Mouse (Mus musculus) C2C12 (cell line): ENCODE data around the gene Tbc1d1. TPM values are rescaled to one million over a fixed set of nuclear protein-coding genes. Genes with fewer than 3 reads are reported as not detected.

Source experiments
- H3K27me3 ChIP-seq: one replicate; pipeline ENCODE4 v1.6.1; 2011; ENCODE audit not compliant: control insufficient read depth, insufficient read depth, insufficient read length
- H3K36me3 ChIP-seq: one replicate; pipeline ENCODE4 v1.6.1; 2011; ENCODE audit not compliant: control insufficient read depth, insufficient read depth
- H3K4me3 ChIP-seq: one replicate; pipeline ENCODE4 v1.5.1; 2011; ENCODE audit warnings: mild to moderate bottlenecking, control low read depth; ENCODE audit not compliant: poor library complexity, insufficient read depth, severe bottlenecking
- H3K79me2 ChIP-seq: one replicate; pipeline ENCODE4 v1.6.1; 2011; ENCODE audit not compliant: control insufficient read depth, insufficient read depth
- H3K79me3 ChIP-seq: one replicate; pipeline ENCODE4 v1.6.1; 2011; ENCODE audit warnings: low read depth, control low read depth
- H3ac ChIP-seq: one replicate; pipeline ENCODE3; 2011; ENCODE audit warnings: low read depth; ENCODE audit not compliant: control insufficient read depth, insufficient read length
- CEBPB ChIP-seq: IDR thresholded peaks from one replicate; pipeline ENCODE4 v1.6.1; 2011; ENCODE audit warnings: low read depth, mild to moderate bottlenecking, control low read depth, moderate library complexity
- CTCF ChIP-seq: IDR thresholded peaks from one replicate; pipeline ENCODE4 v1.5.1; 2011; ENCODE audit not compliant: control insufficient read depth, insufficient read depth, insufficient read length
- FOSL1 ChIP-seq: IDR thresholded peaks from one replicate; pipeline ENCODE4 v1.8.0; 2011; ENCODE audit warnings: mild to moderate bottlenecking, low read length; ENCODE audit not compliant: poor library complexity, insufficient read depth, severe bottlenecking
- MAX ChIP-seq: IDR thresholded peaks from one replicate; pipeline ENCODE4 v1.6.1; 2011; ENCODE audit warnings: mild to moderate bottlenecking, control low read depth
- MYOD1 ChIP-seq: IDR thresholded peaks from one replicate; pipeline ENCODE4 v1.6.1; 2011; ENCODE audit warnings: low read depth; ENCODE audit not compliant: control insufficient read depth, insufficient read length
- MYOG ChIP-seq: IDR thresholded peaks from one replicate; pipeline ENCODE4 v1.6.1; 2011; ENCODE audit not compliant: control insufficient read depth, insufficient read length; ENCODE audit errors: extremely low read depth
- USF1 ChIP-seq: IDR thresholded peaks from one replicate; pipeline ENCODE4 v1.6.1; 2011; ENCODE audit warnings: low read depth, mild to moderate bottlenecking, control low read depth, moderate library complexity
- polyA plus RNA-seq: library from polyadenylated mRNA; unstranded; fragments of >200 nt; fragmentation: generic; extraction: Trizol; gene quantifications from one replicate; pipeline ENCODE4 v1.2.1, GENCODE M21; 2012; ENCODE audit warnings: missing spikeins

Gene Tbc1d1
- polyA plus RNA-seq, 1 experiment: 25.0 TPM

GRCm38 (mm10) chr5:64254988-64255387 lies 98.9 kb downstream of the Tbc1d1 start:
- H3K27me3 ChIP-seq: no peaks in the 10 kb centered on the region
- peaks cover 5% of the 10 kb centered on the region for H3K79me3 ChIP-seq
- no peak overlapping the region for H3ac ChIP-seq
- H3K79me2 ChIP-seq: peaks cover 24% of the 10 kb centered on the region
- TF ChIP-seq FOSL1 (no peak), USF1 (no peak), MAX (no peak), CTCF (no peak), MYOG (no peak)
- no peaks in the 10 kb centered on the region for H3K36me3 ChIP-seq
- no peak overlapping the region for H3K4me3 ChIP-seq

GRCm38 (mm10) chr5:64263348-64263747 lies 107.2 kb downstream of the Tbc1d1 start:
- Histone ChIP-seq H3K79me3 (no peaks in the 10 kb centered on the region), H3K36me3 (peaks cover 6% of the 10 kb centered on the region), H3K4me3 (no peak overlapping the region), H3K79me2 (no peaks in the 10 kb centered on the region), H3ac (no peak overlapping the region), H3K27me3 (no peaks in the 10 kb centered on the region)
- TF ChIP-seq MAX: no peak
- no peak for TF ChIP-seq FOSL1
- TF ChIP-seq MYOG: no peak
- TF ChIP-seq USF1: no peak
- TF ChIP-seq CEBPB: no peak
- TF ChIP-seq MYOD1: no peak
- TF ChIP-seq CTCF: no peak

- no peak overlapping the region for H3K4me3 ChIP-seq
- TF ChIP-seq CEBPB: no peak
- TF ChIP-seq MYOD1: no peak
- no peak for TF ChIP-seq MYOG
- TF ChIP-seq FOSL1: no peak
- no peak for TF ChIP-seq CTCF
- no peaks in the 10 kb centered on the region for H3K79me2 ChIP-seq
- H3K36me3 ChIP-seq: peaks cover 6% of the 10 kb centered on the region
- no peaks in the 10 kb centered on the region for H3K79me3 ChIP-seq
- H3K27me3 ChIP-seq: no peaks in the 10 kb centered on the region
- no peak overlapping the region for H3ac ChIP-seq
Observed at GRCm38 (mm10) chr5:64263898-64264478, 107.9 kb downstream of the Tbc1d1 start.

GRCm38 (mm10) chr5:64265145-64265544 lies 109.0 kb downstream of the Tbc1d1 start:
- Histone ChIP-seq H3K4me3 (no peak overlapping the region), H3K79me2 (no peaks in the 10 kb centered on the region), H3ac (no peak overlapping the region), H3K27me3 (no peaks in the 10 kb centered on the region), H3K36me3 (peaks cover 6% of the 10 kb centered on the region), H3K79me3 (no peaks in the 10 kb centered on the region)
- TF ChIP-seq CTCF (no peak), FOSL1 (no peak), USF1 (no peak), MYOG (no peak), CEBPB (no peak), MYOD1 (no peak), MAX (no peak)

GRCm38 (mm10) chr5:64265906-64266305 lies 109.8 kb downstream of the Tbc1d1 start:
- H3K79me2 ChIP-seq: no peaks in the 10 kb centered on the region
- no peak for TF ChIP-seq FOSL1
- TF ChIP-seq CEBPB: no peak
- no peak for TF ChIP-seq USF1
- TF ChIP-seq CTCF: no peak
- no peak for TF ChIP-seq MYOD1
- TF ChIP-seq MYOG: no peak
- TF ChIP-seq MAX: no peak
- no peaks in the 10 kb centered on the region for H3K27me3 ChIP-seq
- H3K79me3 ChIP-seq: no peaks in the 10 kb centered on the region
- no peak overlapping the region for H3K4me3 ChIP-seq
- no peak overlapping the region for H3ac ChIP-seq
- peaks cover 8% of the 10 kb centered on the region for H3K36me3 ChIP-seq

- Histone ChIP-seq H3ac (no peak overlapping the region), H3K79me3 (no peaks in the 10 kb centered on the region), H3K79me2 (no peaks in the 10 kb centered on the region), H3K27me3 (no peaks in the 10 kb centered on the region), H3K4me3 (no peak overlapping the region), H3K36me3 (peaks cover 14% of the 10 kb centered on the region)
- TF ChIP-seq MYOD1 (no peak), MAX (no peak), FOSL1 (no peak), MYOG (no peak), CEBPB (no peak), CTCF (no peak), USF1 (no peak)
Observed at GRCm38 (mm10) chr5:64266534-64266933, 110.4 kb downstream of the Tbc1d1 start.
